Mouse (Mus musculus) lung, postnatal 10 days (tissue): ENCODE results near the gene Ruvbl1.

Source experiments
- DNase-seq: peaks from one replicate; pipeline ENCODE4 v3.0.0; 2021

Gene Ruvbl1

DNA sequence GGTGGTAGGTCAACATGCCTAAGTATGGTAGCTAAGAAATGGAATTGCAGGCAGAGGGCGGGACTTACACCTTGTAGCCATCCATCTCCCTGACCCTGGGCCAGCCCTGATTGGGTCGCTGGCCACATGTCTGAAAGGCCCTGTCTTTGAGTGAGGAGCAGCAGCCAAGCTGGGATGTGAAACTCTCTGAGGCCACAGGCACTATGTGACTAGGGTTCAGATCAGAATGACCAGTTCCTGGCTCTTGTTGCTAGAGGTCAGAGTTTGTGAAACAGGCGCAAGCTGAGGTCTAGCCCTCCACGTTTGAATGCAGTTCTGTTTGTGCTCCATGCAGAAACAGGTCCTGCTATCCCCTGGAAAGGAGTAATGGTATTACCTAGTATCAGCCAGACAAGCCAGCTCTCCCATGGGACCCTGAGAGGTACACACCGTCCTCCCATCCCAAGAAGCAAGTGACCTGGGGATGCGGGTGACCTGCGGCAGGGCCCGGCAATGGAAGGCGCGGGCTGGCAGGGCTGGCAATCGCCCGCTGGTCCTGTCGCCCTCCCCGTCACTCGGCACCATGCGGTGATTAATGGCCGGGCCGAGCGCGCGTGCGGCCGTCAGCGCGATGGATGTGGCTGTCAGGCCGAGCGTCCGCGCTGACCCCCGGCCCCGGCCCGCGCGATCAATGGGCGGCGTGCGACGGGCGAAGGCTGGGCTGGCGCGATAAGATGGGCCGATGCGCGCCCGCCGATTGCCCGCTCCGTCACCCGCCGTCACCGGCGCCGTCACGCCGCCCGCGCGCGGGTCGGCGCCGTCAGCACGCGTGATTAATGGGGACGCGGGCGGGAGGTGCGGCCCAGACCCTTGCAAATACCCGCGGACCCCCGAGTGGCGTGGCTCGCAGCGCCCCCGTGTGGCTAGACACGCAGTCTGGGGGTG lies 34.5 kb downstream of the Ruvbl1 start:
- DNase-seq = peak; percentile 74

DNA sequence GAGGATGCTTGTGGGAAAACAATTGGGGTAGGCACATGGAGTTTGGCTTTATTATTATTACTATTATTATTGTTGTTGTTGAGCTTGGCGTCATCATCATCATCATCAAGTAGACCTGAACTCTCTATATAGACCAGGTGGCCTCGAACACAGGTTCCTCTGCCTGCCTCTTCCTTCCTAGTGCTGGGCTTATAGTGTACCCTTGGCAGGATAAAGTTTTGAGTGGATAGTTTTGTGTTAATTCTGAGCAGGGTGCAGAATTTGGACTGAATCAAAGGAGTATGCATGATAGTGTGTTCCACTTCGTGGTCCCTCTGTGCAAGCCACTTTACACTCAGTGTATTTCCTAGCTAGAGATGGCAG lies 35.2 kb downstream of the Ruvbl1 start:
- DNase-seq = no peak

DNA sequence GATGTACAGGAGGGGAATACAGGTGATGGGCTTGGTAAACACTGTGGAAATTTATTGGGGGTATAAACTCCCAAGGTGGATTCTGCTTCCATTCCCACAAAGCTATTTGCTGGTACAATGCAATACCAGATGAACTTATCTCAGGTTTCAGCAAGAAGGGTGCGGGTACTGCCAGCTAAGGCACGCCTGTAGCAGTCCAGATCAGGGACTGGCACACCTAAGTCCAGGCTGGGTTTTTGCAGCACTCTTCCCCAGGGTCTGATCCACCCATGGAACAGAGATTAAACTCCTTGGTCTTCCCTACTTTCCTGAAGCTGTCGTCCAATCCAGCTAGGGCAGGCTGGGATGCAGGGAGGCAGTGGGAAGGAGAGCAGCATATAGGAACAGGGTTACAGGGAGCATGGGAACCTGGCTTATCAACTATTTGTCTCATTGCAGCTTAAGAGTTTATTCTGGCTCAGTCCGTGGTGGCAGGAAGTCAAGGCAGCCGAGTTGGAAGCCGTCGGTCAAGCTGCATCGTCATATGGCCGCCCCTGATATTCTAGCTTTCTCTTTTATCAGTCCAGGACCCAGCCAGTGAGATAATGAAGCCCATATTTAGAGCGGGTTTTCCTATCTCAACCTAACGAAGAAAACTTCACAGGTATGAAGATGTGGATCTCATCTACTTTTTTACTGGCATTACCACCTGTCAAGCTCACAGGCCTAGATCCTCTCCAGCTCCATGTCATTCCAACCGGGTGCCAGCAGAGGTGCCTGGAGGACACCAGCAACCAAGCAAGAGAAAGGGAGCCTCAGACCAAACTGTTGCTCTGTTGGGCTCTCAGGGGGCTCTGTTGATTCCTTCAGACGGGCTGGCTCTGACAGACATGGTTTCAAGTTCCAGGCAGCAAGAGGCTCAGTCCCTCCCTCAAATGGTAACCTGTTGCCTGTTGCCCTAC lies 37.1 kb downstream of the Ruvbl1 start:
- DNase-seq = no peak

DNA sequence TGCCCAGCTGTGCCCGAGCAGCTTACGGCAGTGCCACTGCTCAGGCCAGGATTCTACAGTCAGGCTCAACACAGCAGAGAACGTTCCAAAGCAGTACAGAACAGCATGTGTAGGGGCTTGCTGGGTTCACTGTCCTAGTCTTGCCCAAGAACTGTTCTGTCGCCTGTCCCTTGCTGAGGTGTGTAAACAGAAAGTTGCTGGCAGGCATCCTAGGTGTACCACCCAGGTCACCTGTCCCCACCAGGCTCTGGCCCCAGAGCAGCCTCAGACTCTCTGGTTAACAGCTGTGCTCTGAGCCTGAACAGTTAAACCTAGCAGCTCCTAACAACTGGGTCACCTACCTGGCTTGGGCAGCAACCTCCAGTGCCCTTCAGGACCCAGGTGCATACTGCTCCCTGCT lies 37.8 kb downstream of the Ruvbl1 start:
- DNase-seq = no peak

DNA sequence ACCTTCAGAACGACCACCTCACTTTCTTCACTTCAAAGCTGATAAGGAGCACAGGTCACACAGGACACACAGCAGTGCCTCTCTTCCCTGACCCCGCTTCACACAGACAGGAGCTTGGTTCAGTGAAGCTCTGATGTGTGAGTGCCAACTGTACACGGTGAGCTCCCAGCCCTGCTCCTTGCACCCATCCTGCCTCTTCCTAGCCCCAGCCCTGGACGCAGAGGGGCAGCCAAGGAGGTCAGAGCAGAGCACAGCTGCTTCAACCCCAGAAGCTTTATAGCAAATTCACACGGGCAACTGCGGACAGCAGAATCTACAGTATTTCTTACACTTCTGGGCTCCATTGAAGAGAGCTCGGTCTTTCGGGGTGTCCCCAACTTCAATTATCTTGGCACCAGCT lies 48.8 kb downstream of the Ruvbl1 start:
- no peak for DNase-seq

DNA sequence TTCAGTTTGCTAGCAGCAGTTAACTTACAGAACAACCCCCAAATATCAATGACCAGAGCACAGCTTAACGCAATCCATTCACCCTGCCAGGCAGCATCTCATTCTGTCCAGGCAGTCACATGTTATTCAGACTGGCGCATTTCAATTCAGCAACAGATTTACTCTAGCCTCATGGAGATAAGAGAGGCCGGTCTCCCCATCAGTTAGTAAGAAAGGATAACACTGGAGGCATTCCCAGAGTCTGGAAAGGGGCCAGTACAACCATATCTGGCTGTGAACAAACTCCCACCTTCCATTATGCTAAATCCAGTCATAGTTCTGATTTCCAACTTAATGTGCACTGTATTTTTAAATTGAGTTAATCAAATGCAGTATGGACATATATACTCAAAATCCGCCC lies 49.3 kb downstream of the Ruvbl1 start:
- no peak for DNase-seq

DNA sequence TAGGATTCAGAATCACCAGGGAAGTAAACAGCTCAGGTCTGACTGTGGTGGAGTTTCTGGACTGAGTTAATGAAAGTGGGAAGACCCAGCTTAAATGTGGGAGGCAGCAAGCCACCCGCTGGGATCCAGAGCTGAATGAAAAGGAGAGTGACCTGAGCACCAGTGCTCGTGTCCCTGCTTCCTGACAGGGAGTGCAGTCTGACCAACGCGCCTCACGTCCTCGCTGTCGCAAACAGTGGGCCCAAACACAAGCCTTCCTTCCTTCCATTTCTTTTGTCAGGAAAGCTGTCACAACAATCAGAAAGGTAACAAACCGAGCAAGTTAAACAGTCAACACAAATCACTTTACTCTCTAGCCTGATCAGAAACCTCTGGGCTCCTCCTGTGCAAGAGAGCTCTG lies 50.8 kb downstream of the Ruvbl1 start:
- no peak for DNase-seq

DNA sequence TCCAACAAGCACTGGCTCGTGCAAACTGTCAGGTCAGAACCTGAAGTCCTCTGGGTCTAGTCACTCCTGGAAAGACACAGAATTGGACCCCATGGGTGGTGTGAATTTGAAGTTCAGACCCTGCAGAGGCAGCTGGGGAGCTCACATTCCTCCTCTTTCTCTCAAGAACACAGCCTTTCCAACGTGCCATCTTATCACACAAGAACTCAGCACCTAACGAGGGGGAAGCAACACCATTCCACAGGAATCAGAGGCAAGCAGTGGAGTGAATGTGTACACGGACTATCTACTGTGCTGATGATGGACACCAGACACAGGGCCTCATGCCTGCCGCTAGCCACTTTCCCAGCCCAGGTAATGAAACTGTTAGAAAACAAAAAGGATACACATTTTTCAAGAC lies 51.5 kb downstream of the Ruvbl1 start:
- no peak for DNase-seq

DNA sequence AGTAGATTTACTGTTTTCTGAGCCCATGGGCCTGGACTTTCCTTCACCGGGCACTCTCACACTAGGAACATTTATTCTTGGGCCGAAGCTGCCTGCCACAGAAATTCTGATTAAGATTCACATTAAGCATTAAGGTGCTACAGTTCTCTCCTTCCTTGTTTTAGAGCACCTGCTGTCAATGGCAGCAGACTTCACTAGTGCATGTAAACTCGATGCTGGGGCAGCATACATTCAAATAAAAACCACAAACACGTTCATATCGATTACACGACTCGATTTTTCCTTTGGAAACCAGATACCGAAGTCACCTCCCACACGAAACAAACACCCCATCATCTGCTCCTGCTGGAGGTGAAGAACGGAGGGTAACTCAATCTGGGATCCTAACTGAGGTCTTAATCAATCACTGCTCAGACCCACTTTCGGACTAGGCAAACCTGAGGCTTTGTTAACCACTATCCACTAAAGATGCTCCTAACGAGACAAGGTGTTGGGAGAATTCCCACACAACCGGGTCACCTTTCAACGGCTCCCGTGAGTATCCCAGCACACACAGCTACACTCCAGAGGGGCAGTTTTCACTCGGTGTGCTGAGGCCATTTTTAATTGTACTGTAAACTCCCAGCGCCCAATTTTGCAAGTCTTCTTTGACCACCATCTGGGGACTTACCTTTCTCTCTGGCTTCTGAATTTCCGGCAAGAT lies 52.6 kb downstream of the Ruvbl1 start:
- no peak for DNase-seq

DNA sequence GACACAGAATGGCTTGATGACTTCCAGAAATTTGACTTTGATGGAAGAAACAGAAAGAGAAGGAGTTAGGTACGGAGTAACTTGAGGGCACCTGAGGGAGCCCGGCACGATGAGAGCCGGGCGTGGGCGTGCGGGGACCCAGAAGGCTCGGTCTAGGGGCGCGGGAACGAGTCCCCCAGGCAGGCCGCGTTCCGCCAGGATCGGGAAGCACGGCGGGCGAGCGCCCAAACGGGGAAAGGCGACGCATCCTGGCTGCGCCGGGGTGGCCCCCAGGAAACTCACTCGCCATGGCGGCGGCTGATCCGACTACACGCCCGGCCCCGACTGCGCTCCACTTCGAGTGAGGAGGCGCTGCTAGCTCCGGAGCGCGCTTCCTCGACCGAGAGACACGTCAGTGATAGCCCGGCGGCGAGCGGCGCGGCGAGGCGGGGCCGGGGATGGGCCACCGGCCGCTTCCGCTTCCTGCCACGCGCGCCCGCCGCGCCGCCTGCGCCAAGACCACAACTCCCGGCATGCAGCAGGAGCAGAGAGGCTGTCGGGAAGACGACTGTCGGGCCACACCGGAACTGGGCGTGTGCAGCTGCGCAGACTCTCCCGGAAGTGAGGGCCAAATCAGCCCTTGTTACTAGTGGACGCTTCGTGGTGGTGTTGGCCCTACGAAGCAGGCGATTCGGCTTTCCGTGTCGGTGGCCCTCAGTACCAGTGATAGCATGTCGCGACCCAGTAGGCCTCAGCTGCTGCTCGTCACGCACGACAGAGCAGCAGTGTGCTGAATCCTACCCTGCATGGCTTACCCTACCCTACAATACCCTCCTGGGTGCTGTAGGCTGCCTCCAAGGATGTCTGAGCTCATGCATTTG lies 53.4 kb downstream of the Ruvbl1 start, which contains the start of gene Sec61a1:
Gene Sec61a1, minus strand, starts transcription at position 502 of the 860 bp plus-strand sequence.
- DNase-seq = peak; percentile 97

DNA sequence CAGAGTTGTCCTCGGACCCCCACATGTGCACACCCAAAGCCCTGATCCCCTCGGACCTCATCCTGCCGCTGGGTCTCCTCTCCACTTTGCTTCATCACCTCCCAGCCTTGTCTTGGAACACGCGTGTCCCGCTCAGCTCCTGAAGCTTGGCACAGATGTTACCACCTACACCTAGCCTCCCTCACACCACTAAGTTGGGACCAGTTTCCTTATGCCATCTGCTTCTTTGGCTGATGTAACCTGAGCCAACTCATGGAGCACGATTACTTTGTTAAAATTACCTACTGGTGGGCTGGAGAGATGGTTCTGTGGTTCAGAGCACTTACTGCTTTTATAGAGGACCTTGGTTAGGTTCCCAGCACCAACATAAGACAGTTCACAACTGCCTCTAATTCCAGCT lies 56.6 kb downstream of the Ruvbl1 start:
- no peak for DNase-seq

DNA sequence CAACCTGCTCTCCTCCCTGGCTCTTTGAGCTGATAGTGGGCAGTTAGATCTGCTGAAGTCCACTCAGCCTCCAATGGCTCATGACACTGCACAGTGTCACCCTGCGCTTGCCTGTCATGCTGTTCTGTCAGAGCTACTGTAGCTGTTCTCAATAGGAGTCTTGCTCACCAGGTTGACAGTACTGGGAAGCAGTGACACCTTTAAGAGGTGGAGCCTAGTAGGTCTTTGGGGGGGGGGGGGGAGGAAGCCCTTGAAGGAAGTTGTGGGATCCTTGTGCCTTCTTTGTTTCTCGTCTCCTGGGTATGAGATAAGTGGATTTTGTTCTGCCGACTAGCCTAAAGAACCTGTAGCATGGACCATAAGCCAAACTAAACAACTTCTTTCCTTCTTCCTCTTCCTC lies 57.4 kb downstream of the Ruvbl1 start:
- no peak for DNase-seq

DNA sequence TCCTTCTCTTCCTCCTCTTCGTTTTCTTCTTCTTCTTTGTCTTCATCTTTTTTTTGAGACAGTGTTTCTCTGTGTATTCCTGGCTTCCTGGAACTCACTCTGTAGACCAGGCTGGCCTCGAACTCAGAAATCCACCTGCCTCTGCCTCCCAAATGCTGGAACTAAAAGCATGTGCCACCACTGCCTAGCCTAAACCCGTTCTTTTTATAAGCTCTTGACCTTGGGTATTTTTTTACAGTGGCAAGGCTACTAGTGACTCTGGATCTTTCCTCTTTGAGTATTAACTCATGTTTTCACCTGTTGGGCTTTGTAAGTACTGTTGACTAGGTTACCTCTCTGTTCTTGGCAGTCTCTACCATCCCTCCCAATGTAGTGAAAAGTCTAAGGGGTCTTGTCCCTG lies 57.8 kb downstream of the Ruvbl1 start:
- no peak for DNase-seq

DNA sequence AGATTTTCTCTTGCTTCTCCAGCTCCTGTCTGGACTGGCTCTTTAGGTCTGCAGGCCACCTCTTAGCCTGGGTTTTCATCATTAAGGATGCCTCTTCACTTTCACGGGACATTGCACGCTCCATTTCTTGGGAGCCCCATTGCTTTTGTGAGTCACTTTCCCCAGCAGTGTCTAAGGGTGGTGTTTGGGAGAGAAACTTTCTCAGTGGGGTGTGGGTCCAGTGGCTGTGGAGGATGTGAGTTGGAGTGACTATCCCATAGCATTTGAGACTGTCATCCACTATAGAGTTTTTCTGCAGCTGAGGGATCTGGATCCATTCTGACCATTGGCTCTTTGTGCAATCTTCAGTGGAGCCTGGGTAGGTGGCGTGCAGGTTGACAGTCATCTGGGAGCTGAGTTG lies 58.2 kb downstream of the Ruvbl1 start:
- DNase-seq = no peak

DNA sequence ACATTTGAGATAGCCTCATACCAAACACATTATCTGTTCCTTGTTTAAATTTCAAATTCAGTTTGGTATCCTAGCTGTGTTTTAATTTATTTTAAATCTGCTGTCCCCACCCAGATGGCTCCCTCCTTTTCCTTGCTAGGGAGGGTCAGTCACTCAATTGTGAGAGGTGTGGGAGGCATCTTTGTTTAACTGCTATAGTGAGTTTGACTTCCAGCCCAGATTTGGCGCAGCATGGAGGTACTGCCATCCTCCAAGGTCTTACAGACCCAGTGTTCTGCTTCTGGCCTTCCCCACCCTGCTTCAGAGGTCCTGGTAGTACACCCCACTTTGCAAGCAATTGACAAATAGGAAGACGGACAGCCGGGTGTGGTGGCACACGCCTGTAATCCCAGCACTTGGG lies 58.8 kb downstream of the Ruvbl1 start:
- DNase-seq = no peak

DNA sequence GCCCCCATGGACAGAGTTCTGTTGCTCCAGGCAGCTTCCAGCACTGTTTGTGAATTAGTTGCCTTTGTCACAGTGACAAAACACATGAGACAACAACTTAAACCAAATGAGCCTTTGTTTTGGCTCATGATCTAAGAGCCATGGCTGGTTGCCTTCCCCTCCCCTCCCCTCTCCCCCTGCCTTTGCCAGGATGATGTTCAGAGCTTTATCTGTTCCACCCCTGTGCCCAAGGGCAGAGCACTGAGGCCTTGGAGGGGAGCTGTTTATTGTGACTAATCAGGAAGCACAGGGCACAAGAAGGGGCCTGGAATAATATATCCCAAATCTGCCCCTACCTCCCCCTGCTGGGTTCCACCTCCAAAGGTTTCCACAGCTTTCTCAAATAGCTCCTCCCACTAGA lies 65.1 kb downstream of the Ruvbl1 start:
- DNase-seq = no peak

DNA sequence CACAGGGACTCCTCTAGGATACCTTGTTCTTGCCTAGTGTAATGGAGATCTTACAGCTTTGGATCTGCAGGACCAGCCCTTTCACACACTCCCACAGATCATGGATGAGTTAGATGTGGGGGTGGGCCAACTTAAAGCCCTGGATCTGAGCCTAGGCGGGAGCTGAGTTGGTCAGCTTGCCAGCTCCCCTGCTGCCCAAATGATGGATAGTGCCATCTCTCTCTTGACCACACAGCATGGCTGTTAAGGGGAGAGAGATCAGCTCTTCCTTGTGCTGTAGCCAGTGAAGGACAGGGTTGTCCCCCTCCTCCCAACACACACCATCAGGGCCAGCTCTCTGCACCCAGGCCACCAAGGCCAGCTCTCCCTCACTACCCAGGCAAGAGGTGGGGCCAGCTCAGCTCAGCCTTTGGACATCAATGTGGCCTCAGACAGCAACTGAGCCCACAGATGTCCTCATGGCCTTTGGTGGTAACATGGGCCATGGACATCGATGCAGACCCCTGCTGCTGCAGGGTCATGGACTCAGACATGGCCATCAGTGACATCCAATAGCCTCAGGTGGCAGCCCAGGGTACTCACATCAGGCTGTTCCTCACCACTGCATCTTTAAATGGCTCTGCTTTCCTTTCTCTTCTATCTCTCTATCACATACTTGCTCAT lies 75.0 kb downstream of the Ruvbl1 start:
- no peak for DNase-seq

DNA sequence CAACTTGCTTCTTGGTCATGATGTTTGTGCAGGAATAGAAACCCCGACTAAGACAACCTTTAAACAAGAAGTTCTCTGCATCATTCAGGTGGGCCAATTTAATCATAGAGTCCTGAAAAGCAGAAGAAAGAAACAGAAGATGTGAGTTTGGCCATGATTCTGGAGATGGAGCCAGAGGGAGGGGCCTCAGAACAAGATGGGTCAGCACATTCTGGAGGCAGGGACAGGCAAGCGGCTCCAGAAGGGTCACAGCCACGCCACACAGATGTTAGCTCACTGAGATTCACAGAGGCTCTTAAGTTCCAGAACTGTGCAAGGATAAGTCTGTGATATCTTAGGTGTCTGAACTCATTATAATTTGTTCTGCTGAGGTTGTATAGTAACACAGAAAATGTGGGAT lies 79.0 kb downstream of the Ruvbl1 start:
- no peak for DNase-seq

DNA sequence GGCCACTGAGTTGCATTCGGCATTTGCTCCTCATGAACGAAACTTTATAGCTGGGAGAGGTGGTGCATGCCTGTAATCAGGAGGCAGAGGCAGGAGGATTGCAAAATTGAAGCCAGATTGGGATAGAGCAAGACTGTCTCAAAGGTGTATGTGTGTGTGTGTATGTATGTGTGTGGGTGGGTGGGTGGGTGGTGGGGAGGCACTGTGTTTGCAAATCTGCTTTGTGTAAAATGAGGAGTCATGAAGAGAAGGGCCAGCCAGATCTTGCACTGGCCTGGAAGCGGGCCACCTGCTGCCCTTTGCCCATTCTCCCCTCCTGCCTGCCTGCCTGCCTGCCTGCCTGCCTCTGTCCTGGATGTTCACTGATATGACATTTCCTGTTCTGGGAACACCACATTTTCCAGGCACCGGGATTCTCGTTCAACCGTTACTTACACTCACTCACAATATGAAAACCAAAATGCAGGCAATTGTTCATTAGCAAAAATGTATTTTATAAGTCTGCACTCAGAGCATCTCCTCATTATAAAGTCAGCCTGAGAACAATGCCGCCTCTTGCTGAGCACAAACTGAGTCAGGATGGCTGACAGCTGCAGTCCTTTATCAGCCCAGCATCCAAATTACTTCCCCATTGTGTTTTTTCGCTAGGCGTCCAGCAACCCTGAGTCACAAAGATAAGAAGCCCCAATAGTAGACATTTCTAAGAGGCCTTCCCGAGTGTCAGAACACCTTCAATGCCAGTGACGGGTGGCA lies 79.6 kb downstream of the Ruvbl1 start:
- DNase-seq = no peak

DNA sequence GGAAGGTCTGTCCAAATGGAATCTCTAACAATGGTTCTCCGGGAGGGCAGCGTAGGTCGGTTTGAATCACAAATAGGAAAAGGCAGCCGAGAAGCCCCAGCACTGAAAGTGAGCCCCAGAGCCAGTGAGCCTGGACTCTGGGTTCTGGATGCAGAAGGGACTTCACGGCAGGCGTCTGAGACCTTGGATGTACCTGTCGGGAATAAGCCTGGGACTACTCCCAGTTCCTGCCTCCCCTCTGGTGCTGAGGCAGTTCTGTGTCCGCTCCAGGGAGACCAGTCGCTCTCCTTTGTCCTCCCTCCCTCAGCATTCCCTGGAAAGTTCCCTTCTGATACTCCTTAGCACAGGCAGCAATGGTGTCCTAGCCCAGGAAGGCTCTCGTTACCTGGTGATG lies 80.2 kb downstream of the Ruvbl1 start:
- DNase-seq = no peak
